Mouse (Mus musculus) kidney, postnatal 0 days (tissue): ENCODE measurements around the gene Olfr876. TPM values are rescaled to one million over a fixed set of nuclear protein-coding genes. Genes with fewer than 3 reads are reported as not detected.
"Not testable (repeated sequence)": the region's sequence is repeated elsewhere in the genome, so short reads cannot be mapped to it uniquely, and the experiment has no call there.

ENCODE experiments used
- ATAC-seq: fragments of 200-750 bp; cut with Nextera tagmentation; replicated peaks from 2 replicates; pipeline ENCODE4 v1.8.0; 2017; ENCODE audit warnings: low read depth, moderate number of reproducible peaks, moderate TSS enrichment, moderate library complexity; ENCODE audit not compliant: low FRiP score
- DNase-seq: peaks from one replicate; pipeline ENCODE4 v3.0.0-alpha.2; 2016; ENCODE audit warnings: low spot score
- H3K27ac ChIP-seq: fragments of 300-500 bp; sonication (generic); 2 replicates; pipeline ENCODE4 v1.5.1; 2014; ENCODE audit warnings: mild to moderate bottlenecking
- H3K27me3 ChIP-seq: fragments of 300-500 bp; sonication (generic); 2 replicates; pipeline ENCODE4 v1.6.1; 2014; ENCODE audit warnings: low read length, mixed read lengths; ENCODE audit not compliant: insufficient read depth
- H3K36me3 ChIP-seq: fragments of 300-500 bp; sonication (generic); 2 replicates; pipeline ENCODE4 v1.6.1; 2014; ENCODE audit warnings: low read length, mixed read lengths; ENCODE audit not compliant: insufficient read depth
- H3K4me1 ChIP-seq: fragments of 300-500 bp; sonication (generic); replicated peaks from 2 replicates; pipeline ENCODE4 v1.6.1; 2014; ENCODE audit warnings: antibody characterized with exemption, low read length, mixed read lengths; ENCODE audit not compliant: insufficient read depth
- H3K4me2 ChIP-seq: fragments of 300-500 bp; sonication (generic); 2 replicates; pipeline ENCODE4 v1.6.1; 2014; ENCODE audit warnings: mild to moderate bottlenecking, low read length, moderate library complexity, mixed read lengths
- H3K4me3 ChIP-seq: fragments of 300-500 bp; sonication (generic); replicated peaks from 2 replicates; pipeline ENCODE4 v1.5.1; 2014; ENCODE audit warnings: low read depth, low read length
- H3K9ac ChIP-seq: fragments of 300-500 bp; sonication (generic); 2 replicates; pipeline ENCODE4 v1.6.1; 2014; ENCODE audit warnings: low read depth, low read length
- H3K9me3 ChIP-seq: fragments of 300-500 bp; sonication (generic); replicated peaks from 2 replicates; pipeline ENCODE4 v1.6.1; 2016; ENCODE audit warnings: low read length, inconsistent platforms, mixed read lengths
- CTCF ChIP-seq: IDR thresholded peaks from 2 replicates; pipeline ENCODE4 v1.5.1; 2016; ENCODE audit warnings: antibody characterized with exemption, low read depth, mild to moderate bottlenecking, moderate library complexity
- WGBS: fragments of 180-500 bp; shearing (Covaris S2); extraction: QIAGEN DNeasy Blood & Tissue Kit; methylation state at CpG from one replicate; pipeline ENCODE4 v1.1.7; 2014; 5-methylcytosine and 5-hydroxymethylcytosine counted together
- polyA plus RNA-seq: library from polyadenylated mRNA; unstranded; fragments of >200 nt; fragmentation: Nextera tagmentation; extraction: Ambion mirVana; gene quantifications from 2 replicates; pipeline ENCODE4 v1.2.1, GENCODE M21; 2015

Olfr876 gene
- polyA plus RNA-seq, result not detected in 2 replicates

- ATAC-seq (no peak), DNase-seq (no peak)
- Histone ChIP-seq H3K9ac (no peak within 1 kb of the TSS), H3K4me1 (no peaks in the 10 kb centered on the region), H3K4me3 (no peak within 1 kb of the TSS), H3K4me2 (no peak within 1 kb of the TSS), H3K27ac (no peak within 1 kb of the TSS), H3K9me3 (no peaks in the 10 kb centered on the region), H3K27me3 (no peaks in the 10 kb centered on the region), H3K36me3 (no peaks in the 10 kb centered on the region)
- TF ChIP-seq CTCF, result no peak
Measured at GRCm38 (mm10) chr9:37802731-37803130, at the start of gene Olfr876. Olfr876 (plus strand) TSS chr9:37803031.

- Histone ChIP-seq H3K36me3 (no peaks in the 10 kb centered on the region), H3K9me3 (no peaks in the 10 kb centered on the region), H3K4me2 (no peak overlapping the region), H3K27ac (no peak overlapping the region), H3K4me1 (no peaks in the 10 kb centered on the region), H3K9ac (no peak overlapping the region), H3K4me3 (no peak overlapping the region), H3K27me3 (no peaks in the 10 kb centered on the region)
- ATAC-seq (no peak), DNase-seq (no peak)
- 91% methylated on average over 2 of the region's 2 CpGs for WGBS
- no peak for TF ChIP-seq CTCF
Measured at GRCm38 (mm10) chr9:37761728-37762127, 41.1 kb upstream of the Olfr876 start.

DNA sequence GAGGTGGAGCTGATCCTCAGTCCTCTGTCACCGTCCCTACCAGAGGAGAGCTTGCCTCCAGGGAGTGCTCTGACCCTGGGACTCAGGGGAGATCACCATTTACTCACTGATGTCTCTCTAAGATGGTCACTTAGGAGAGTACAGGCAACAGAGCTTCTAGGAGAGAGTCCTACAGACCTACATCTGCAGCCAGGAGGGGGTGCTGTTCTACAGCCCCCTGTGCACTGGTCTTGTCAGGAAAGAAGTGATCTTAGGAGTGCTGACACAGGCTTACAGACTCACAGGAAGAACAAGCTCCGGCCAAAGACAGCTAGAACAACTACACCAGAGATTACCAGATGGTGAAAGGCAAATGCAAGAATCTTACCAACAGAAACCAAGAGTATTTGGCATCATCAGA, 40.3 kb upstream of the Olfr876 start:
- ATAC-seq (no peak), DNase-seq (no peak)
- Histone ChIP-seq H3K4me2 (no peak overlapping the region), H3K27me3 (no peaks in the 10 kb centered on the region), H3K36me3 (no peaks in the 10 kb centered on the region), H3K27ac (no peak overlapping the region), H3K4me3 (no peak overlapping the region), H3K4me1 (no peaks in the 10 kb centered on the region), H3K9ac (no peak overlapping the region), H3K9me3 (no peaks in the 10 kb centered on the region)
- peak; percentile 44; the same call in 1 of the 2 replicates for TF ChIP-seq CTCF
- WGBS, result 57% methylated on average over 2 of the region's 2 CpGs

DNA sequence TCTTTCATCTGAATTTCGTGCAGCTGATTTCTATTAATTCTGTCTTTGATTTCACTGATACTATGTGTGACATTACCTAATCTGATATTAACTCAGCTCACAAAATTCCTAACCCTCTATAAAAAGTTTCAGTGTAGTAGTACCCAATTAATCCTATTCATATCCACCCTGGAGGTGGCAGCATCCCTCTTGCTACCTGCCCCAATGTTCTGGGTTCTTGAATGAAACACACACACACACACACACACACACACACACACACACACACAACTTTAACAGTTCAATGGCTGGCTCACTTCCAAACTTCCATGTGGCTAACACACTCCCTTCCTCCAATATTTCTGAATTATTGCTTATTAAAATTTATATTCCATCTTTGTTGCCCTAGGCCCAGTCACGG, 32.2 kb upstream of the Olfr876 start:
- Histone ChIP-seq H3K4me2 (no peak overlapping the region), H3K4me1 (no peaks in the 10 kb centered on the region), H3K9me3 (no peaks in the 10 kb centered on the region), H3K4me3 (no peak overlapping the region), H3K27me3 (no peaks in the 10 kb centered on the region), H3K36me3 (no peaks in the 10 kb centered on the region), H3K27ac (no peak overlapping the region), H3K9ac (no peak overlapping the region)
- DNase-seq, result no peak
- WGBS, result 65% methylated on average over 2 of the region's 2 CpGs
- ATAC-seq, result no peak
- TF ChIP-seq CTCF, result no peak

DNA sequence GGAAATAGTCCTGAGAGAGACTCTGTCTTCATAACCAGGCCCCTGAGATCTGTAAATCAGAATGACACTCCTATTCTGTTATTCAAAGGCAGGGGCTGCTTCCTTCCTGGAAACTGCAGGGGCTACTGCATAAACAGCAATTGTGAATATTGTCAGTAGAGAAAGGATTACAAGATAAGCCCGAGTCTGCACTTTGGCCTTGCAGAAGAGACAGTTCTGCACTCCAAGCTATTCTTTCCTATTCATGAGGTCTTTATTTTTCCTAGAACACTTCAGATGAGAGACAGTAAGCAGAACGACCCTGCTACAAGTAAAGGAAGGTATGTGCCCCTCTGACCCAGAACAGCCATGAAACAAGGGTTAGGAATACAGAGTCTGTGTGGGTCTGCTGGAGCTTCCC, 31.1 kb upstream of the Olfr876 start, which contains the start of gene Olfr875:
TSS of gene Olfr875 (plus strand) at position 99 of the 400 bp plus-strand sequence.
- peak; percentile 10 for DNase-seq

DNA sequence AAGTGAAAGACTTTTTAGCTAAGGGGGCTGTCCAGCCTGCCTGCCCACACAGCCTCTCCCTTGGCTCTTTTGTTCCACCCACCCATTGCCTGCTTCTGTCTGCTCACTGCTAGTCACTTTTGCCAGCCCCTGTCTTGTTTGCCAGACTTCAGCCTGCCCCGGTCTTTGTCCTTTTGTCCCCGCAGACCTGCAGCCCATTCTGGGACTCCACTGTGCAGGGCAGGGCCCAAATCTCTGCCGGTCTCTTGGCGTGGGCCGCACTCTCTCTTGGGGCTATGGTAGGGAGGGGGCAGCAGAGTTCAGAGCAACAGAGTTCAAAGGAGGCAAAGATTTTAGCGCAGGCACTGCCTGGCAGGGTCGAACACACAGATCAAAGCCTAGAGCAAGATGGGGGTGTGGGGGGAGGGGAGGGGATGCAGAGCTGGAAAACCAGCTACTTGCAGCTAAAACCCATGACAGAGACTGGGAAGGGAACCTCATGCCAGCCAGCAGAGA, 20.0 kb upstream of the Olfr876 start:
- Histone ChIP-seq H3K9ac (peak overlapping the region; percentile 24; the same call in 1 of the 2 replicates), H3K4me3 (peak overlapping the region; percentile 23; the same call in 1 of the 2 replicates), H3K9me3 (no peaks in the 10 kb centered on the region), H3K27me3 (no peaks in the 10 kb centered on the region), H3K4me1 (0 out of 2 replicates have a peak, but pooled peaks cover 3% of the 10 kb centered on the region), H3K4me2 (peak overlapping the region; percentile 53), H3K36me3 (no peaks in the 10 kb centered on the region), H3K27ac (no peak overlapping the region)
- DNase-seq (peak; percentile 11), ATAC-seq (peak; percentile 65; the same call in 1 of the 2 replicates)
- WGBS, result 5% methylated on average over 7 of the region's 7 CpGs
- peak; percentile 19; the same call in 1 of the 2 replicates for TF ChIP-seq CTCF

More for the DNA sequence above, 31.1 kb upstream of the Olfr876 start, which contains the start of gene Olfr875:
- no peak within 1 kb of the TSS for H3K27ac ChIP-seq
- ATAC-seq, result no peak
- H3K27me3 ChIP-seq, result no peaks in the 10 kb centered on the region
- no peaks in the 10 kb centered on the region for H3K36me3 ChIP-seq
- TF ChIP-seq CTCF, result no peak
- WGBS, result 23% methylated on average over 2 of the region's 2 CpGs
- H3K9ac ChIP-seq, result no peak within 1 kb of the TSS
- no peaks in the 10 kb centered on the region for H3K9me3 ChIP-seq
- no peak within 1 kb of the TSS for H3K4me3 ChIP-seq
- H3K4me1 ChIP-seq, result no peaks in the 10 kb centered on the region
- no peak within 1 kb of the TSS for H3K4me2 ChIP-seq

GRCm38 (mm10) chr9:37783394-37784387, 19.1 kb upstream of the Olfr876 start:
- H3K4me3 ChIP-seq, H3K36me3 ChIP-seq, H3K27ac ChIP-seq, H3K9ac ChIP-seq, H3K9me3 ChIP-seq, H3K27me3 ChIP-seq, H3K4me1 ChIP-seq: not testable (repeated sequence)
- ATAC-seq (peak; percentile 68; the same call in 1 of the 2 replicates), DNase-seq (peak; percentile 49)
- WGBS, result 58% methylated on average over 9 of the region's 15 CpGs
- peak overlapping the region; percentile 53; the same call in 1 of the 2 replicates for H3K4me2 ChIP-seq
